Mouse (Mus musculus): ENCODE results near the gene Snapin. TPM values are rescaled to one million over a fixed set of nuclear protein-coding genes. Genes with fewer than 3 reads are reported as not detected.
A peak's percentile ranks its signal among the peaks of the same experiment; 100 is the strongest.

Snapin gene
- 18.4 and 18.9 TPM in 2 replicates for total RNA-seq (2012; rRNA removed)
- 39.8 and 42.0 TPM in 2 replicates for total RNA-seq (2014; rRNA removed)
- polyA plus RNA-seq (2012; ENCODE audit: insufficient read length, low read depth), result 33.0 and 37.8 TPM in 2 replicates

- H3K27me3 ChIP-seq (replicated peaks), result no peaks in the 10 kb centered on the region
- H3K27ac ChIP-seq (ENCODE audit: insufficient read depth, low read depth), result peak within 1 kb of the TSS; percentile 44
Measured at GRCm38 (mm10) chr3:90490696-90491256, at the start of gene Snapin. TSS of gene Snapin (minus strand) at chr3:90491033.

GRCm38 (mm10) chr3:90537905-90538296 is 47.1 kb upstream of the Snapin start:
- Histone ChIP-seq H3K27ac (ENCODE audit: insufficient read depth, low read depth) (no peak overlapping the region), H3K79me2 (replicated peaks; ENCODE audit: control insufficient read depth, extremely low read depth, insufficient read depth, poor library complexity, severe bottlenecking) (no peaks in the 10 kb centered on the region), H3K9ac (ENCODE audit: insufficient read depth, low read depth) (no peak overlapping the region), H3K4me3 (replicated peaks in 1 of 3; ENCODE audit: low read depth in 2 of 3, low read length in 2 of 3, poor library complexity in 1 of 3) (no peak overlapping the region), H3K9me3 (replicated peaks; ENCODE audit: low read length) (no peaks in the 10 kb centered on the region), H3K4me2 (ENCODE audit: insufficient read depth, low read depth, poor library complexity, severe bottlenecking) (no peak overlapping the region), H3K4me1 (ENCODE audit: control insufficient read depth in 1 of 2, insufficient read depth in 2 of 2) (peaks cover 0 to 9% of the 10 kb centered on the region in 2 experiments; a peak in 2 of 4 replicates), H3K27me3 (replicated peaks) (peaks cover 44% of the 10 kb centered on the region), H3K36me3 (replicated peaks in 1 of 2; ENCODE audit: control insufficient read depth in 1 of 2, insufficient read depth in 1 of 2, low read length in 1 of 2) (no peaks in the 10 kb centered on the region)
- dilution Hi-C loops (cut with MboI; ENCODE audit: extremely low pct_ligation_motif_present, extremely low pct_unique_long_range_greater_than_20kb, low sequenced_read_pairs), result no loop called here
- in situ Hi-C loops (cut with MboI; ENCODE audit: low pct_ligation_motif_present, low pct_unique_long_range_greater_than_20kb, low sequenced_read_pairs), result no loop called here
- DNase-seq (ENCODE audit: extremely low read depth), result no peak
- no peak for TF ChIP-seq NELFE (IDR thresholded peaks at IDR 0.05; ENCODE audit: low read depth, low read length)
- no peak for TF ChIP-seq ZC3H11A (IDR thresholded peaks at IDR 0.05; ENCODE audit: low read depth, low read length)
- TF ChIP-seq PAX5 (IDR thresholded peaks at IDR 0.05; ENCODE audit: low read length), result no peak

More at GRCm38 (mm10) chr3:90490696-90491256, at the start of gene Snapin:
- Histone ChIP-seq H3K36me3 (replicated peaks in 1 of 2; ENCODE audit: control insufficient read depth in 1 of 2, insufficient read depth in 1 of 2, low read length in 1 of 2) (peaks cover 34 to 59% of the 10 kb centered on the region in 2 experiments), H3K79me2 (replicated peaks; ENCODE audit: control insufficient read depth, extremely low read depth, insufficient read depth, poor library complexity, severe bottlenecking) (peaks cover 7% of the 10 kb centered on the region; the same call in 1 of the 2 replicates), H3K9ac (ENCODE audit: insufficient read depth, low read depth) (peak within 1 kb of the TSS; percentile 95), H3K4me2 (ENCODE audit: insufficient read depth, low read depth, poor library complexity, severe bottlenecking) (peak within 1 kb of the TSS; percentile 87), H3K4me1 (ENCODE audit: control insufficient read depth in 1 of 2, insufficient read depth in 2 of 2) (peaks cover 0 to 11% of the 10 kb centered on the region in 2 experiments; a peak in 2 of 4 replicates), H3K4me3 (replicated peaks in 1 of 3; ENCODE audit: low read depth in 2 of 3, low read length in 2 of 3, poor library complexity in 1 of 3) (peak within 1 kb of the TSS; percentile 67 to 79 (median 71)), H3K9me3 (replicated peaks; ENCODE audit: low read length) (no peaks in the 10 kb centered on the region)
- in situ Hi-C loops (cut with MboI; ENCODE audit: low pct_ligation_motif_present, low pct_unique_long_range_greater_than_20kb, low sequenced_read_pairs), result no loop called here
- DNase-seq (ENCODE audit: extremely low read depth), result peak; percentile 96
- no peak for TF ChIP-seq JUN (IDR thresholded peaks at IDR 0.05; ENCODE audit: insufficient read depth, low read depth, low read length)
- no peak for TF ChIP-seq ZC3H11A (IDR thresholded peaks at IDR 0.05; ENCODE audit: low read depth, low read length)
- TF ChIP-seq MEF2A (IDR thresholded peaks at IDR 0.05; ENCODE audit: borderline replicate concordance, low read depth, low read length), result peak; percentile 45
- no peak for TF ChIP-seq JUND (conservative IDR thresholded peaks at IDR 0.05; ENCODE audit: low read depth, low read length)
- peak; percentile 53 for TF ChIP-seq SMC3 (IDR thresholded peaks at IDR 0.05; ENCODE audit: low read depth, low read length)
- TF ChIP-seq UBTF (IDR thresholded peaks at IDR 0.05; ENCODE audit: low read depth, low read length), result 0 out of 2 replicates have a peak, but pooled peaks have one; percentile 47
- no peak for TF ChIP-seq USF1 (IDR thresholded peaks at IDR 0.05; ENCODE audit: low read depth, low read length)
- TF ChIP-seq POLR2AphosphoS2 (IDR thresholded peaks at IDR 0.05; ENCODE audit: low read depth, low read length), result peak; percentile 71; the same call in 1 of the 2 replicates
- TF ChIP-seq IRF4 (IDR thresholded peaks at IDR 0.05; ENCODE audit: low read depth, low read length), result peak; percentile 55; the same call in 1 of the 2 replicates
- peak; percentile 96 for TF ChIP-seq HCFC1 (IDR thresholded peaks at IDR 0.05; ENCODE audit: low read depth, low read length)
- peak; percentile 64 for TF ChIP-seq MAX (IDR thresholded peaks at IDR 0.05; ENCODE audit: low read length)
- TF ChIP-seq E2F4 (IDR thresholded peaks at IDR 0.05; ENCODE audit: insufficient replicate concordance, low read depth, low read length), result no peak
- peak; percentile 86 for TF ChIP-seq POLR2A (IDR thresholded peaks at IDR 0.05; ENCODE audit: low read depth, low read length)
- peak; percentile 90; the same call in 1 of the 2 replicates for TF ChIP-seq KAT2A (IDR thresholded peaks at IDR 0.05; ENCODE audit: insufficient replicate concordance, low read length)
- no peak for TF ChIP-seq ETS1 (conservative IDR thresholded peaks at IDR 0.05; ENCODE audit: low read depth, low read length)
- TF ChIP-seq NRF1 (IDR thresholded peaks at IDR 0.05; ENCODE audit: low read depth, low read length), result peak; percentile 33; the same call in 1 of the 2 replicates
- peak; percentile 73 for TF ChIP-seq ELF1 (IDR thresholded peaks at IDR 0.05; ENCODE audit: low read depth, low read length)
- no peak for TF ChIP-seq CHD1 (IDR thresholded peaks at IDR 0.05; ENCODE audit: low read depth, low read length)
- TF ChIP-seq TCF12 (IDR thresholded peaks at IDR 0.05; ENCODE audit: low read depth, low read length), result peak; percentile 76; the same call in 1 of the 2 replicates
- TF ChIP-seq CHD2 (IDR thresholded peaks at IDR 0.05; ENCODE audit: low read length), result peak; percentile 96
- TF ChIP-seq NELFE (IDR thresholded peaks at IDR 0.05; ENCODE audit: low read depth, low read length), result peak; percentile 78
- TF ChIP-seq RAD21 (IDR thresholded peaks at IDR 0.05; ENCODE audit: low read depth, low read length), result peak; percentile 41
- no peak for TF ChIP-seq ZKSCAN1 (IDR thresholded peaks at IDR 0.05; ENCODE audit: borderline replicate concordance, low read depth, low read length)
- peak; percentile 96 for TF ChIP-seq BHLHE40 (IDR thresholded peaks at IDR 0.05; ENCODE audit: low read depth, low read length)
- peak; percentile 14; the same call in 1 of the 2 replicates for TF ChIP-seq EP300 (IDR thresholded peaks at IDR 0.05; ENCODE audit: low read length)
- peak; percentile 84 for TF ChIP-seq SIN3A (IDR thresholded peaks at IDR 0.05; ENCODE audit: low read length)
- no peak for TF ChIP-seq ZNF384 (IDR thresholded peaks at IDR 0.05; ENCODE audit: low read depth, low read length)
- TF ChIP-seq CTCF (conservative IDR thresholded peaks at IDR 0.05 in 1 of 2, IDR thresholded peaks at IDR 0.05 in 1 of 2; ENCODE audit: low read depth in 2 of 2, low read length in 2 of 2), result peak; percentile 24 to 89; a peak in 2 of 4 replicates
- TF ChIP-seq MAZ (IDR thresholded peaks at IDR 0.05; ENCODE audit: low read depth, low read length), result peak; percentile 53; the same call in 1 of the 2 replicates
- TF ChIP-seq MYC (IDR thresholded peaks at IDR 0.05; ENCODE audit: low read depth, low read length), result peak; percentile 69; the same call in 1 of the 2 replicates
- TF ChIP-seq GABPA (IDR thresholded peaks at IDR 0.05; ENCODE audit: insufficient replicate concordance, low read depth, low read length), result peak; percentile 49; the same call in 1 of the 2 replicates
- TF ChIP-seq ZMIZ1 (IDR thresholded peaks at IDR 0.05; ENCODE audit: low read depth, low read length), result peak; percentile 73
- no peak for TF ChIP-seq USF2 (conservative IDR thresholded peaks at IDR 0.05; ENCODE audit: low read depth, low read length)
- no peak for TF ChIP-seq RCOR1 (conservative IDR thresholded peaks at IDR 0.05; ENCODE audit: low read depth, low read length)
- TF ChIP-seq PAX5 (IDR thresholded peaks at IDR 0.05; ENCODE audit: low read length), result no peak
- TF ChIP-seq MXI1 (IDR thresholded peaks at IDR 0.05; ENCODE audit: low read depth, low read length), result peak; percentile 87
- no peak for TF ChIP-seq MAFK (IDR thresholded peaks at IDR 0.05; ENCODE audit: insufficient replicate concordance, low read length)
- no peak; the same call in 1 of the 2 replicates for TF ChIP-seq TBP (conservative IDR thresholded peaks at IDR 0.05; ENCODE audit: low read depth, low read length)
- dilution Hi-C loops (cut with MboI; ENCODE audit: extremely low pct_ligation_motif_present, extremely low pct_unique_long_range_greater_than_20kb, low sequenced_read_pairs), result no loop called here
